Mouse (Mus musculus) layer of hippocampus, postnatal 14 days (tissue): ENCODE measurements at regions not wholly inside any gene's neighbourhood (a gene's known extent, or its start where the extent isn't known, plus 50 kb on each side); places are given as distances from the start of the nearest gene placed in this dataset.

Experiments used
- DNase-seq, 2 experiments: peaks; one replicate each; pipeline ENCODE4 v3.0.0; 2021 to 2022; ENCODE audit warnings: low spot score in 2 of 2, mixed read lengths in 1 of 2

DNA sequence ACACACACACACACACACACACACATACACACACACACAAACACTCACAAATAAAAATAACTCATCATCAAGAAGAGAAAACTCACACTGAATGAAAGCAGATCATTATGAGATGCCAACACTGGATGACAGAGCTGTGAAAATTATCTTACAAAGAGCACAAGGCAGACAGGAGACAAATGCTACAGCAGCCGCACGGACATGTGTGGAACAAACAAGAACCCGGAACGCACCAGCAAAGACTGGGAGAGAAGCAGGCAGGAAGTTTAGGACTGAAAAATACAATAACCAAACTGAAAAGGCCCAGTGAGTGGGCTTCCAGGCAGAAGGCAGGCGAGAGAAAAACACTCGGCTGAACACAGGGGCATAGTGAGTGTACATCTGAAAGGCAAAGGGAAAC, 148.2 kb downstream of the Rplp1 start:
- no peak for DNase-seq

DNA sequence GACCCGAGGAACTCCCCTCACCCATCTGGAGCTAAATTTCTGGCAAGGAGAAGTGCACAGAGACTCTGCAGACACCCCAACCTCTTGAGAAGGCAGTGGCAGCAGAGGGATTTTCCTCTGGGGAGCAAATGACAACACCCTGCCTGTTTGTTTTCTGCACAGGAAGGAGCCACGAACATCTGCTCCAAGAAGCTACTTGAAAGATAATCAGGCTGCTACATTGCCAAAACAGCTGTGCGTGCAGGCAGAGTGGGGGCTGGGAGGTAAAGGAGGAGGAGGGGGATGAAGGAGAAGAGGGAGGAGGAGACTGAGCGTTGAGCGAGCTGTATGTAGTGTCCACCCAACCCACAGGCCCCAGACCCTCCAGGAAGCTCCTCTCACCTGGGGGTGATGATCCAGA, 149.0 kb downstream of the Rplp1 start:
- DNase-seq, result no peak

DNA sequence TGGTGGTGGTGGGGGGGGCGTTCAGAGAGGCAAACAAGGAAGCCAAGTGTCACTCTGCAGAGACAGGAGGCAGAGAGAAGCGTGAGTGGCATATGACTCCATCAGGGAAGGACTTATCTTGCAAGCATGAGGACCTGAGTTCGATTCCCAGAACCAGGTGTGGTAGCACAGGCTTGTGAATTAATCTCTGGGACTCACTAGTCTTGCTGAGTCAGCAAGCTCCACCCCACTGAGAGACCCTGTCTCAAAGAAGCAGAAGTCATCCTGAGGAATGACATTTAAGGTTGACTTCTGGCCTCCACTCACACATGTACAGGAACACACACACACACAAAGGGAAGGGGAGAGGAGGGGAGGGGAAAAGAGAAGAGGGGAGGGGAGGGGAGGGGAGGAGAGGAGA, 156.5 kb downstream of the Rplp1 start:
- DNase-seq, result no peak

GRCm38 (mm10) chr9:61756801-61757342, 157.5 kb downstream of the Rplp1 start:
- peak in 1 of 2 experiments; percentile 54 for DNase-seq

GRCm38 (mm10) chr9:61756224-61756800, 158.0 kb downstream of the Rplp1 start:
- no peak for DNase-seq

DNA sequence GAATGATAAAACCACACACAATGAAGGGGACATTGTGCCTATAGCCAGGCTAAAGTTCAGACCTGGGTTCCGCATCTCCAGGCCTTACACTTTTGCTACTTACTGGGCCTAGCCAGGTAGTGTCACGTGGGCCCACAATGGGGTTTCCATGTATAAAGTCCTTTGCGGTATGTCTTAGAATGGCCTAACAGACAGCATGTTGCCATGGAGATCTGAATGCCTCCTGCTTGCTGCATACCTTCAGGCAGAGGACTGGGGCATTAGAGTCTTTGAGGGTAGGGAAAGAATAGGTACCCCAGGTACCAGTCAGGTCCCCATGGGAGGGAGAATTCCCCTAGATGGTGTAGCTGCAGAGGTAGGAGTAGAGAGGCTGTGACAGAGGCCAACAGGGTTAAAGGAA, 159.0 kb downstream of the Rplp1 start:
- DNase-seq, result no peak

DNA sequence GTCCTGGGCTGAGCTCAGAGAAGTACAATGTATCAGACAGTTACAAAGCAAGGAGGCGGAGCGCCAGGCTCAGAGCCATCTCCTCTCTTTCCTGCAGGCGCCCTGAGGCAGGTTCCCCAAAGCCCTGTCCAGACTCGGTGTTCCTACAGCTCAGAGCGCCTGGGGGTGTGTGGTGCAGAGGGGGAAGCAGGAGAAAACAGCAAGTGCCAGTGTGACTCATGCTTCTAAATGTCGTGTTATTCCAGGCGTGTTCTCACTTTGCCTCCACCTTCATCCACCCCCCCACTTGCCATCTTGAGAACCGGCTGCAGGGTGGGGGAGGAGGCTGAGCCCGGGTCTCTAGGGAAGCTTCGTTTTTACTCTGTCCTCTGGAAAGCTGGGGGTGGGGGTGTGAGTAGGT, 160.5 kb downstream of the Rplp1 start:
- DNase-seq, result peak; percentile 36 to 55

DNA sequence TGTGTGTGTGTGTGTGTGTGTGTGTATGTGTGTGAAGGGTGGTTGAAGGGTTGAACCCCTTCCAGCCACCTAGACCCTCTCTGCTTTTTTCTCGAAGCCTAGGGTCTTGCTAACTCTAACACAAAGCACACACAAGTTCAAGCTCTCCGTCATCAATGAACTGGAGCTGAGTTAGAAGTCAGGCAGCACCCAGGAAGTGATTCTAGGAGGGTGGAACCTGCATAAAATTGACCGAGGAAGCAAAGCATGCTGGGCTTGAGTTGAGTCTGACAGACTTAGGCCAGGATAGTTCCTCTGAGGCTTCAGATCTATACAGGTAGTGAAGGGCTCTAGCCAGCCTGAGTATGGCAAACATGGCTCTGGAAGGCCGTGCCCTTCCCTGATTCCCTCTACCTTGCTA, 165.1 kb downstream of the Rplp1 start:
- DNase-seq, result no peak

DNA sequence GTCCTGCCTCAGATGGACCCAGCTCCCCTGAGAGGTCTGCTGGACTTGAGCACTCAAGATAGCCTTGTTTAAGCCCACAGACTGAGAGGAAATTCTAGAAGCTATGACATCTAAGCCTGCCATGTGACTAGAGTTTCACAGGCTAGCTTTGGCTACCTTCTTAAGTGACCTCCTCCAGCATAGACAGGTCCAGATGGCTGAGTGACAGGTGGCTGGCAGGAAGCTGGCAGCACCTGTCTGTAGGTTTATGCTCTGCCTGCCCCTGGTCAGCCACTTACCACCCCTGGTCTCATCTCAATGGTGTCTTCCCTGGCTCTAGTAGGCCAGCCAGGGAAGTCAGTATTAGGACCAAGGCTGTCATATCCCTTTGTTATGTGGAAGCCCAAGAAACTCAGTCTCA, 165.9 kb downstream of the Rplp1 start:
- DNase-seq, result no peak

GRCm38 (mm10) chr9:61746401-61746800, 167.9 kb downstream of the Rplp1 start:
- DNase-seq, result no peak

GRCm38 (mm10) chr9:61745301-61745801, 169.0 kb downstream of the Rplp1 start:
- DNase-seq, result peak; percentile 36 to 45

- DNase-seq, result no peak
Observed at GRCm38 (mm10) chr9:61733540-61733939, 180.8 kb downstream of the Rplp1 start.

DNA sequence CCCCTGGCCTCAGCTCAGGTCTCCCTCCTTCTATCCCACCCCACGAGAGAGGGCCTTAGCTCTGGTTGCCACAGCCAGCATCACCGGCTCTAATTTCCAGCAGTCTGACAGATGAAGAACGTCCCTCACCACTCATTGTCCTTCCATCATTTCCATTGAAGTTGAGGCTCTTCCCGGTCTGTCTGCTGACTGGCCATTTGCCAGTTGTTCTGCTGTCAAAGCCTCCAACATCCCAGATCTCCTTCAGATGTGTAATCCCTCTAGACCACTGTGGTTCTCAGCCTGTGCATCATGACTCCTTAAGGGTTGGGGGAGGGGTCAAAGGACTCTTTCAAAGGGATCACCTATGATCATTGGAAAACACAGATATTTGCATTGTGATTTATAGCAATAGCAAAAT, 181.6 kb downstream of the Rplp1 start:
- DNase-seq, result no peak

DNA sequence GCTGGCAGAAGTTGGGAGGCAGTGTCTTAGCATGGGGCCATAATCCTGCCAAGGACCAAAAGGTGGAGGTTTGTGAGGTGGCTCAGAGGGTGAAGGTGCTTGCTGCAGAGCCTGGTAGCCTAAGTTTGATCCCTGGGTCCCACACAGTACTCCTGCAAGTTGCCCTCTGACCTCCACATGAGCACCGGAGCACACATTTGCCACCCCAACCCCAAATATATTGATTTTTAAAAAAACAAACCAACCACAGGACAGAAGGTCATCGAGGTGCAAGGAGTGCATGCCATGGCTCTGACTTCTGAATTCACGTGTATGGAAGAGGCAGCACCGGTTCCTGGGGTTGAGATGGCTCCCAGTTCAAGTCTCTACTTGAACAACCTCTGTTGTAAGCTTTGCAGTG, 186.2 kb downstream of the Rplp1 start:
- DNase-seq, result no peak

DNA sequence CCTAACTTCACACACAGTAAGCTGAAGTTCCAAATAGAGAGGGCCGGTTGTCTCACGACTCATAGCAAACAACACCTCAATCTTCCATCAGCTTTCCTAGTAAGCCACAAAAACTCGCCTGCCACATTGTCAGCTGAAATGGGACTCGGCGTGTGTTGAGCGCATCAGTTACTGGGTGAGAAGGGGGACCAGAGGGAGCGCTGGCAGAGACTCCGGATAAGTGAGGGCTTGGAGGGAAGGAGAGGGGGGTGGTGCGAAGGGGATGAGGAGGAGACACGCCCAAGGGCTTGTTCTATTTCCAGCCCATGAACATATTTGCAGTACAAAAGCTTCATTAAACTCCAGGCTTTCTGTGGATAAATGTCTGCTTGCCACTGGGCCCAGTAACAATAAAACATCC, 186.7 kb downstream of the Rplp1 start:
- no peak for DNase-seq

GRCm38 (mm10) chr9:61724070-61724469, 190.3 kb downstream of the Rplp1 start:
- DNase-seq, result no peak

- peak in 1 of 2 experiments; percentile 51 for DNase-seq
Observed at GRCm38 (mm10) chr9:61723021-61723581, 191.2 kb downstream of the Rplp1 start.

- DNase-seq, result no peak
Observed at GRCm38 (mm10) chr9:61721851-61722250, 192.5 kb downstream of the Rplp1 start.

DNA sequence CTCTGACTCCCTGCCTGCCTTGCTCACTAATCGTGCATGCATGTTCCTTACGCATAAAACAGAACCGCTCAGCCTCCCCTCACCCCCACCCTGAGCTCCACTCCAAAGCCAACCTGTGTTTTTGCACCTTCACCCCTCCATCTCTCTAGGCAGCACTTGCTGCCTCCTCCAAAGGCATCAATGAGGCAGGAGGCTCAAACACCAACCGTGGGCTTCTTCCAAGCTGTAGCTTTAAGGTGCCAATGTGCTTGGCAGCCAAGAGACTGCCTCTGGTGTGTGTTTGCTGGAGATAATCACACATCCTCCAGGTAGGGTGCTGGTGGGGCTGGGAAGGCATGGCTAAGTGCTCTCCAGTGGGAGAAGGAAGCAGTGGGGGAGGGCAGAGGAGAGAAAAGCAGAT, 193.3 kb downstream of the Rplp1 start:
- no peak for DNase-seq

DNA sequence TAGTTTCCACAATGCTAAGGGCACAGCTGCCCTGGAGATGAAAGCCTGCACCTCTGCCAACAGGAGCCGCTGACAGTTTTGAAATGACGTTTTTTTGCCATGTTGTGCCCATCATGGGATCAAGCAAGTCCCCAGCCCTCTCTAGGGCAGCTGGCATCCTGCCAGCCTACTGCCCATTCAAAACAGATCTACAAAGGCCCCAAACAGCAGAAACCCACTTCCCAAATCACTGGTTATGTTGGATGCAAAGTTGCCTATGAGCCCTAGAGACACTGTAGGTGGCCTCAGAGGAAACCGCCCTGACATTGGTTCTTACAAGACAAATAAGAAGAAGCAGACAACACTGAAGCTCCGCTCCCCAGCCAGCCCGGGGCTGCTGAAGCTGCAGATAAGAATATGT, 194.1 kb downstream of the Rplp1 start:
- no peak for DNase-seq

- DNase-seq, result no peak
Observed at GRCm38 (mm10) chr9:61716751-61717150, 197.6 kb downstream of the Rplp1 start.

DNA sequence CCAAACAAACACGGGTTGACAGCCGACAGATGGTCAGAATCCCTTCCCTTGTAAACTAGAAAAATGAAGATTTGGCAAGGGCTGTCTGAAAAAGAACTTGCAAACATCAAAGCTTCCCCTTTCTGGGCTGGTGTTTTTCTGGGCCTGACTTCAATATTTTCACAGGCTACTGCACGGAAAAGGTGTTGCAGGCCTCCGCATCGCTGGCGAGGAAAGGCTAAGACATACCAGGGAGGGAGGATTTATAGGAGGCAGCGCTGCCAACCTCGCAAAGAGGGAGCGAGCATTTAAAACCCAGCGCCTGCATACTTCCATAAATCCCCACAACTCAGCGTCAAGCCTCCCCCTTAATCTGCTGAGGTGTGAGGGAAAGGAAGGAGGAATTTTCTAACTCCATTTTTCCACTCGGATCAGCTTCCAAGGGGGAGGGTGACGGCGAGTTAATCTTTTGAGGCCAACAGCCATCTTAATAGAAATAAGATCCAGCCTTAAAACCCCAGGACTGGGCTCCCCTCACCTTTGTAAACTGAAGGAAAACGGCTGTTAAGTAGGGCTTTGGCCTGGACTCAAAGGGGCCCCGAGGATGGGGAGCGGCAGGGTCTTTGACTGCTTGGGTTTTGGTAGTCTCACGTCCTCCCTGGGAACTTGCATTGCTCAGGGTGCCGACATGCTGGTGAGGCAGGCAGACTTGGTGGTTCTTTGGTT, 199.9 kb downstream of the Rplp1 start:
- DNase-seq, result no peak
